Mouse (Mus musculus) Muller cell, postnatal 12 days (primary cell): ENCODE data around the gene Tgoln1.

Experiments
- DNase-seq: peaks from one replicate; pipeline ENCODE4 v3.0.0-alpha.2; 2015; ENCODE audit errors: inconsistent ontology term

Gene Tgoln1

DNA sequence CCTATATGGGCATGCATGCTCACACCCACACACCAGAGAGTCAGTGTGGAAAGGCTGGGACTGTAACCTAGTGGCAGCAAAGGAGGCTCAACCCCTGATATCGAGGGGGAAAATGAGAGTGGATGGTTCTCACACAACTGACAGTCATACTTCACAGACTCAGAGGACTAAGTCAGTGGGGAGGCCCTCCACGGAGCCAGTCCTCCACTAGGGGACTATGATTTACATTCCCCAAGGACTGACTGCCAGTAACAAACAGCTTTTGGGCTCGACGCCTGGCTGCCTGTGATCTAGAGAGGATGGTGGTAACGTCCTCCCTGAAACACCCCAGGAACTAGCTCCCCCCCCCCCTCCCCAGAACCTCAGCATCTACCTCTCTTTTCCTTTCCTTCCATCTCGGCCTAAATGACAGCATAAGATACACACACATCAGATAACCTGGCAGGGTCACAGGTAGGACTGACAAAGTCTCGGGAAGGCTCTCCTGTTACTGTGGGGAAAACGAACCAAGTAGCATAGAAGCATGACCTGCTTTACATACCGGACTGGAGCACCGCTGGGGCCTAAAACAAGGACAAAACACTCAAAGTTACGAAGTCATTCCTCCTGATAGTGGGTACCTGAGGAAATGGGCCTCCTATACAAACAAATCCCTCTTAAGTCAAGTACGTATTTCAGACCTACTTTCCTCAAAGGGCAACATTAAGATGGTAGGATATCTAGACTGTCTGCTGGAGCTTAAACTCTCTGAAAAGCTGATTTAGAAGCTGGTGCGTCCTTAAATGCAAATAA, 19.5 kb downstream of the Tgoln1 start:
- DNase-seq, result peak; percentile 9

DNA sequence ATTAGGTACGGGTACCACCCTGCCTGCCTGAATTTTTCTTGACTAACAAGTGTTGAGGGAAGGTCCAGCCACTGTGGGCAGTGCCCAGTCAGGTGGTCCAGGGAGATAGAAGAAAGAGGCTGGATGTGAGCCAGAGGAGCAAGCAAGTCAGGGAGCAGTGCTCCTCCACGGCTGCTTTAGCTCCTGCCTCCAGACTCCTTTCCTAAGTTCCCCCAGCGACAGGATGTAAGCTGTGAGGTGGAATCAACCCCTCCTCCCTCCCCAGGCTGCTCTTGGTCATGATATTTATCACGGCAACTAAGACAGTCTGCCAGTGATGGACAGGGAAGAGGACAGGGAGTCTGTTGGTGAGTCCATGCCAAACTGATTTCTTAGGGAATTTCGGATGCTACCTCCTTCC, 22.9 kb downstream of the Tgoln1 start:
- DNase-seq, result no peak

DNA sequence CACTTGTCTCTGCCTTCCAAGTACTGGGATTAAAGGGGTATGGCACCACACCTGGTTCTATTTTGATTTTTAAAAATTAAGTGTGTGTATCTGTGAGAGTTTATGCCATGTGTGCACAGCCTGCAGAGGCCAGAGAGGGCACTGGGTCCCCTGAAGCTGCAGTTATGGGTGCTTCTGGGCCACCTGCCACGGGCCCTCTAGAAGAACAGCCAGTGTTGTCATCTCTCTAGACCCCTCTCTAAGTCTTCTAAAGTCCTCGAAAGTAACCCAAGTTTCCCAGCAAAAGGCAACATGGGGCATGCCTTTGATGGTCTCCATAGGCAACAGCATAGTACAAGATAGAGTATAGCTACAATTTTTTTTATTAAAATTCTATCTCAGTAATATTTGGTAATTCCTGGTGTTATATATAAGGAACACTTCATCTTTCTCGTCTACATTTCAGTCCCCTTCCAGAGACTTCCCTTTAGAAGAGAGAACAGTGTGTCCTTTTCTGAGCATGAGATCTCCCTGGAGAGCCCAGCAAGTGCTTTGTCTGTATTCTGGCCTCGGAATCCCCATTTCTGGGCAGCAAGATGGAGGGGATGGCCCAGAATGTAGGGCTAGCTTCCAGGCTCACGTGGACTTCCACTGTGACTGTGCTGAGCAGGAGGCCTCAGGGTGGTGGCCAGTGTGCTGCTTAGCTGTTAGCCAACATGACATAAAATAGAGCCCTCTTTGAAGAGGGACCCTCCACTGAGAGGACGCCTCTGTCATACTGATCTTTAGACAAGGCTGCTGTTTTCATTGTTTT, 23.6 kb downstream of the Tgoln1 start:
- no peak for DNase-seq

DNA sequence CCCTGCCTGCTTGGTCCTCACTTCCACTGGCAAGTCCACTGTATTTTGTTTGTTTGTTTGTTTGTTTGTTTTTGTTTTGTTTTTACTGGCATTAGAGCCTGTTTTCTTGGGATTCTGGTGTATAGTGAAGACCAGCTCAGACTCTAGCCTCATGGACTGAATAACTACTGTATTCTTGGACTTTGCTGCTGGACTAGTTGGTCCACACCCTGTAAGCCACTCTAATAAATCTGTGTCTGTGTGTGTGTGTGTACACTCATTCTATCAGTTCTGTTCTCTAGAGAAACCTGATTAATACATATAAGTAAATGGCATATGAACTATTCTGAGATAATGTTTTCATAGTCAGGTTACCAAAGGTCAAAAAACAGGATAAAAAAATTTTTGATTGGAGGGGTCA, 26.7 kb downstream of the Tgoln1 start:
- DNase-seq, result no peak

DNA sequence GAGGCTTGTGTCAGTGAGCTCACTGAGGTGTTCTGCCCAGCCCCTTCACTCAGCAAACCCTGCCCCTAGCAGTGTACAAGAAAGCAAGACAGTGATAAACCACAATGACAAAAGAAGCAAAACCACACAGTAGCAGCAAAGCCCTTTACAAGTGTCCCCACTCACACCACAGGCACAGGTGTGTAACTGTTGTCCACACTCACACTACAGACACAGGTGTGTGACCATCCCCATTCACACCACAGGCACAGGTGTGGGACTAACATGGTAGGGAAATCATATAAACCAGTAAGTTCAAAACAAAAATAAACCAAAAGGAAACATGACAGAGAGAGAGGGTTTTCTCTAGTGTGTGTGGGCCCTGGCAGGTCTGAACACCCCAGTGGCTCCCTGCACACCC, 28.5 kb downstream of the Tgoln1 start:
- no peak for DNase-seq

DNA sequence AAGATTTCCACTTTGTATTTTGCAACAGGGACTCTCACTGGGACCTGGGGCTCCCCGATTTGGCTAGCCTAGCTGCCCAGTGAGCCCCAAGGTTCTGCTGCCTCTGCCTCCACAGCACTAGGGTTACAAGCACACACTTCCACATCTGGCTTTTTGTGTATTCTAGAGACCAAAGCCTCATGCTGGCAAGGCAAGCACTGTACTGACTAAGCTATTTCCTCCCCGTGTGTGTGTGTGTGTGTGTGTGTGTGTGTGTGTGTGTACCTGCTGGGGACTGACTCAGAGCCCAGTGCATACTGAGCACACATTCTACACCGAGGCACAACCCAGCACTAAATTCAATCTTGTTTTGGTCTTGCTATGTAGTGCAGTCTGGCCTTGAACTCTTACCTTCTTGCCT, 30.1 kb downstream of the Tgoln1 start:
- DNase-seq, result no peak

- no peak for DNase-seq
Measured at GRCm38 (mm10) chr6:72584154-72584553, 32.6 kb downstream of the Tgoln1 start.

DNA sequence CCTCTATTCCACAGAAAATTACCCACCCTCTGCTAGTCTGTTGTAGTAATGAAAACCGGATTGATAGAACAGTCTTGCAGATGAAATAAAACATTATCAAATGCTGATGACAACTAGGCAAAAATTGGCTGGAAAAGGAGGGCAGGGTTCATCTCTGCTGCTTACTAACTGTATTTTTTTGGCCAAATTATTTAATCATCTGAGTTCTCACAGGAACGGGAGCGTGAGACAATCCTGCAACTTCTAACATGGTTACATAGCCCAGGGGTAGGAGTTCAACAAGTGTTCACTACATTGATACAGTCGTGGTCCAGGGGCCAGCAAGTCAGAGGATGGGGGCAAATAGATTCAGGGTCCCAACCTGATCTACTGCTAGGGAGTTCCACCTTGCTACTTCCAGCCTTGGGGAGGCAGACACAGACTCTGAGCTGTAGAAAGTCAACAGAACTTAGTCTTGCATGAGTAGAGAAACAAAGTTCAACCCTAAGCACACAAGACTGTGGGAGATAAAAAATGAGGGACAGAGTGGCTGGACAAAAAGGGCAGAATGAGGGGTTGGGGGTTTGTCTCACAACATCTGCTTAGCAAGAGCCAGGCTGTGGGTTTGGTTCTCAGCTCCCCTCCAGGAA, 33.5 kb downstream of the Tgoln1 start:
- DNase-seq, result no peak

DNA sequence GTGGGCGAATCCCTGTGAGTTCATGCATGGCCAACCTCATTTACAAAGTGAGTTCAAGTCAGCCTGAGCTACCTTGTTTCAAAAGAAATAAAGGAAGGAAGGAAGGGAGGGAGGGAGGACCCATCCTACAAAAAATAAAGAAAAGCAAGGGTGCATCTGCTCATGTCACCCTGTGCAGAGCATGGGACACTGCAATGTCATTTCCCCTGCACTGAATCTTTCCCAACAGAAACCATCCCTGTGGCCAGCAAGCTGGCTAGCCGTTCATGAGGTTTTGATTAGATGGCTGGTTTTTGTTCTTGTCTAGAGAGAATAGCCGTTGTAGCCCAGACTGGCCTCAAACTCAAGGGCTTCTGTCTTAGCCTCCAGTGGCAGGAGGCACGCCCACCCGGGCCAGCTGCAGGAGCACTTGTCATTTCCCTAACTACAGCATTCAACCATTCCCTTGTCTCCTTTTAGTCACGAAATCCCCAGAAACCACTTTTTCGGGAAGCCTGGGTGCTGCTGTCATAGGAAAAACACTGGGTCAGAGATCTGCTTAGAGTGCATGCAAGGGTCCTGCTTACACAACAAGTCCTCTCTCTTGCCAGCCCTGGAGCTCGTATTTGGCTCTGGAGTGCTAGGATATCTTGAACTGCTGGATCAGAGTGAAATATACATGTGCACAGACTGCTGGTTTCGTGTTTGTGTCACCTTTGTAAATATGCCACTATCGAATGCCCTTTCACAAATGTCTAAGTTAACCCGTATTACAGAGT, 35.0 kb downstream of the Tgoln1 start:
- DNase-seq, result no peak

DNA sequence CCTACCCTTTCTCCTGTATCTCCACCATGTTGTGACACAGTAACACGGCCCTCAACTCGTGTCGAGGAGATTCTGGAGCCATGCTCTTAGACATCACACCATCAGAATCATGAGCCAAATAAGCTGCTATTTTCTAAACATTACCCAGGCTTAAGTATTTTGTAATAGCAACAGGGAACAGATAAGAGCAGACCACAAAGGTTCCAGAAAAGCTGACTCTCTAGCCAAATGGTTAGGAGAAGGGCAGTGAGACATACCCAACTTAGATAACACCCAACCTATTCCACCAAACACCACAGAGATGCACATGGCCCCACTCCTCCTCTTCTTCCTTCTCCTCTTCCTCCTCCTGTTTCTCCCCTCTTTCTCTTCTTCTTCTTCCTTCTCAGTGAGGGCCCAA, 40.8 kb downstream of the Tgoln1 start:
- no peak for DNase-seq

DNA sequence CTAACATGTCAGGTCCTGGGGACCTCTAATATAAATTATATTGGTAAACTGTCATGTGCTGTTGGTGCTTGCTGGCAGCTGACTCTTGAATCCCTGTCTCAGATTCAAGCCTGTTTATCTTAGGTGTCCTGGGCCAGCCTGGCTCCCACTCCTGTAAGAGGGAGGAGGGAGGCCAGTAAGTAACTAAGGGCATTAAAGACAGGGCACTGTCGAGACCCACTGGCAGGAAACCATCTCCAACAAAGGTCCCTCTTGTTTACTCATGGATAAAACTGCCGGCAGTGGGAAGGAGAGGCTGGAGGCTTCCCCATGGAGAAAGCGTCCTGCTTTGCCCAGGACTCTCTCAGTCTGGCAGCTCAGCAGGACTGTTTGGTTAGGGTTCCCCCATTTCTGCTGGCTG, 45.0 kb downstream of the Tgoln1 start:
- DNase-seq, result no peak

GRCm38 (mm10) chr6:72570644-72571397, 46.0 kb downstream of the Tgoln1 start:
- no peak for DNase-seq

GRCm38 (mm10) chr6:72568736-72569135, 48.1 kb downstream of the Tgoln1 start:
- DNase-seq, result no peak

- no peak for DNase-seq
Measured at GRCm38 (mm10) chr6:72567508-72567907, 49.3 kb downstream of the Tgoln1 start.

DNA sequence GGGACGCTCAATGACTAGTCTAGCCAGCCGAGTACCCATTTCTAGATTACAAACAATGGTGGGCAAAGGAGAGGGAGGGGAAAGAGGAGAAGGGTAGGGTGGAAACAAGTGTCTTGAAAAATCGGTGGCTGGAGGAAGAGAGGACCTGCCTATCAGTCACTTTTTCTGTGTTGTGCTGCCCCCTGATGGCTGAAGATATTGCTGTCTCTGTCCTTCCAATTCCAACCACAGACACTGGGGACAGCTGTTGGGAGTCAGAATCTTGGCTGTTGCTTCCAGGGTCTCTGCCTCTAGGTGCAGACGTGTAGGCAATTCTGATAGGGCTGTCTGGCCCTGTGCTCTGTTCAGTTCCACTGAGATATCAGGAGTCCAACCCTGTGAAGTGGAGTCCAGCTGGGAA, 50.8 kb downstream of the Tgoln1 start:
- peak; percentile 70 for DNase-seq

- no peak for DNase-seq
Measured at GRCm38 (mm10) chr6:72565506-72565905, 51.3 kb downstream of the Tgoln1 start.

- peak; percentile 45 for DNase-seq
Measured at GRCm38 (mm10) chr6:72562894-72563293, 53.9 kb downstream of the Tgoln1 start.

- peak; percentile 59 for DNase-seq
Measured at GRCm38 (mm10) chr6:72562486-72562885, 54.3 kb downstream of the Tgoln1 start.

GRCm38 (mm10) chr6:72560801-72561200, 56.0 kb downstream of the Tgoln1 start:
- DNase-seq, result peak; percentile 18
